Mouse (Mus musculus) effector memory CD4-positive, alpha-beta T cell, adult 5 months (primary cell): ENCODE data around the gene Bik. TPM values are rescaled to one million over a fixed set of nuclear protein-coding genes. Genes with fewer than 3 reads are reported as not detected.

Experiments used
- polyA plus RNA-seq: library from polyadenylated mRNA; unstranded; fragments of 100-300 nt; shearing (Covaris generic); gene quantifications from one replicate; pipeline ENCODE4 v1.2.1, GENCODE M21; 2017

Gene Bik
- polyA plus RNA-seq = 2.6 TPM

DNA sequence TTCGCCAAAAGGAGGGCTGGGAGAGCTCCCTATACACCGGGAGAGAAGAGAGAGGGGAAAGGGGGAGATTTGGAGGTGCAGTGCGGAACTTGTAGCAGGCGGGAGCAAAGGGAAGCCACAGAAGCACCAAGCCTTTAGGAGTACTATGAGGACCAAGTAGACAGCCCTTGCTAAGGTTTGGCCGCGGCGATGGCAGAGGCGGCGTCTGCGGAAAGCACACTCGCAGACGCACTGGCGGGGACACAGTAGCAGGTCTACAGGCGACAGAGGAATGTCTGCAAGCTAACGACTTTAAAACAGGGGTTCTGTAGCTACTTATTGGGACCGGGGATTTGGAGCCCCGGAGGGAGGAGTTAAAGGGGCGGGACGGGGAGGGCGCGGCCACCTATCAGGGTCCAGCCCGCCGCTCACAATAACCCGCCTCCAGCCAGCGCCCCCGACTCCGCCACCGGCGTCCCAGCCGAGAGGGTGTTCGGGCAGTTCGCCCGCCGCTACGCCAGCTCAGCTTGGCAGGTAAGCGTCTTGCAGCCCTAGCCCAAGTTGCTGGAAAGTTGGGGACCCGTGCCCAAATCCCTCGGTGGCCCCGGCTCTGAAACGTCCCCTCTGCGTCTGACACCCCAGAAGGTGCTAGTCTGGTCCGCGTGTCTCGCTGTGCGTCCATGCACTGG, at the start of gene Bik:
Gene Bik, plus strand, starts transcription at position 439 of the 668 bp plus-strand sequence.

DNA sequence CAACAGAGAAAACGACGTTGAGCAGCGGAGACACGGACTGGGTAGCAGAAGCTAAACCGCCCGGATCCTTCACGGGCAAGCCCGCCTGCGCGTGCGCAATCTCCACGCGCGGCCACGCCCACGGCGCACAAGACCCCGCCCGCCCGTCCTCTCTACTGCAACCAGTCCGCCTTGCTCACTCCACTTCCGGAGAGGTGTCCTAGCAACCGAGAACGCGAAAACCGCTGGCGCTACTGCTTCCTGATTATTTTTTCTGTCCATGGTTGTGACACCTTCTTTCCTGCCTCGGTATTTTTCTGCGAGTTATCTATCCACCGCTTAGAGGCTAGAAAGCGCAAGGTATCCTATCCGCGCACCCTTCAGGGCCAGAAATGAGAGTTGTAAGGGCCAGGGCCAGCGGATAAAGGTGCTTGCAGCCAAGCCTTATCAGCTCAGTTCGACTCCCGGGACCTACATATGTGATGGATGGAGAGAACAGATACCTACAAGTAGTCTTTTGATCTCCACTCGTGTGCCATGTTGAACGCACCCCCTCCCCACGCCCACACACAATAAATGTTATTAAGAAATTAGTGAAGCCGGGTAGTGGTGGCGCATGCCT, 15.8 kb upstream of the Bik start, which contains the start of gene Ttll1:
Gene Ttll1, minus strand, starts transcription at position 89 of the 601 bp plus-strand sequence.

DNA sequence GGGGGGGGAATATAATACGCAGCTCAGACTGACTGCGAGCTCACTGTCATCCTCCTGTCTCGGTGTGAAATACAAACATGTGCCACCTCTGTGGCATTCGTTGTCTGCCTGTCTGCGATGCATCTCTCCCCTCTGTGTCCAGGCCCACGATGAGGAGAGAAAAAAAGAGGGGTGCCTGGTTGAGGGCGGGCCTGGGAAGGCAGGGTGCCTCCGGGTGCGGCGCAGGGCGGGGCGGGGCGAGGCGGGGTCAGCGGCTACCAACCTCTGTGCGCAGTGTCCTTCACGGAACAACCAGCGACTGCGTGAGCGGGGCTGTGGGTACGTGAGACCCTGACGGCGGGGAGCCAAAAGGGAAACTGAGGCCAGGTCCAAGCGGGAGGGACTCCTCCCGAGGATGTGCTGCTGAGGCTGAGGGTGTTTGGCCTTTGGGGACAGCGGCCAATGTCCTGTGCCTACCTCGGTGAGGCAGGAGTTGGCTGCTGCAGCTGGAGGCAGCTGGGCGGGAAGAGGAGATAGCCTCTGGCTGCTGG, 36.7 kb downstream of the Bik start, which contains the start of the genes Tspo and Mcat:
Gene Tspo, plus strand, starts transcription at position 266 of the 530 bp plus-strand sequence.
Gene Mcat, minus strand, starts transcription at position 461 of the 530 bp plus-strand sequence.

Other genes with a start within 250 kb of the Bik start
- 11.8 TPM for gene Arfgap3, start 176.6 kb upstream of the Bik start, polyA plus RNA-seq
- 46.9 TPM for gene Pacsin2, start 62.3 kb upstream of the Bik start, polyA plus RNA-seq
- gene Ttll1, start 16.0 kb upstream of the Bik start, polyA plus RNA-seq = 5.5 TPM
- gene Tspo, start 36.7 kb downstream of the Bik start, polyA plus RNA-seq = 336 TPM
- 8.6 TPM for gene Mcat, start 36.9 kb downstream of the Bik start, polyA plus RNA-seq
- gene Ttll12, start 68.3 kb downstream of the Bik start, polyA plus RNA-seq = 29.9 TPM
- gene Scube1, start 198.2 kb downstream of the Bik start, polyA plus RNA-seq = not detected